Mouse (Mus musculus) limb, embryonic 14.5 days (tissue): ENCODE measurements around the gene Diras2. TPM values are rescaled to one million over a fixed set of nuclear protein-coding genes. Genes with fewer than 3 reads are reported as not detected.
"Not testable (repeated sequence)": the region's sequence is repeated elsewhere in the genome, so short reads cannot be mapped to it uniquely, and the experiment has no call there.

Source experiments
- ATAC-seq: fragments of 200-750 bp; cut with Nextera tagmentation; 2 replicates; pipeline ENCODE4 v1.8.0; 2017; ENCODE audit warnings: low read depth, moderate number of reproducible peaks, moderate TSS enrichment; ENCODE audit not compliant: low FRiP score
- DNase-seq: peaks from one replicate; pipeline ENCODE4 v3.0.0-alpha.2; 2015; ENCODE audit warnings: low spot score
- H3K27ac ChIP-seq: fragments of 300-500 bp; sonication (generic); replicated peaks from 2 replicates; pipeline ENCODE4 v1.5.1; 2014; ENCODE audit warnings: low read depth, mild to moderate bottlenecking, low read length, moderate library complexity, mixed read lengths
- H3K27me3 ChIP-seq: fragments of 300-500 bp; sonication (generic); 2 replicates; pipeline ENCODE4 v1.6.1; 2014; ENCODE audit warnings: low read length, mixed read lengths; ENCODE audit not compliant: control insufficient read depth, insufficient read depth
- H3K36me3 ChIP-seq: fragments of 300-500 bp; sonication (generic); 2 replicates; pipeline ENCODE4 v1.6.1; 2014; ENCODE audit warnings: mild to moderate bottlenecking, low read length, moderate library complexity, mixed read lengths; ENCODE audit not compliant: control insufficient read depth, insufficient read depth
- H3K4me1 ChIP-seq: fragments of 300-500 bp; sonication (generic); 2 replicates; pipeline ENCODE4 v1.6.1; 2014; ENCODE audit warnings: antibody characterized with exemption, low read length, mixed read lengths; ENCODE audit not compliant: control insufficient read depth, insufficient read depth
- H3K4me2 ChIP-seq: fragments of 300-500 bp; sonication (generic); replicated peaks from 2 replicates; pipeline ENCODE4 v1.6.1; 2014; ENCODE audit warnings: low read depth, mild to moderate bottlenecking, low read length, moderate library complexity; ENCODE audit not compliant: severe bottlenecking
- H3K4me3 ChIP-seq: fragments of 300-500 bp; sonication (generic); replicated peaks from 2 replicates; pipeline ENCODE4 v1.5.1; 2014; ENCODE audit warnings: low read length
- H3K9ac ChIP-seq: fragments of 300-500 bp; sonication (generic); 2 replicates; pipeline ENCODE4 v1.6.1; 2014; ENCODE audit warnings: mild to moderate bottlenecking, low read depth, low read length, moderate library complexity; ENCODE audit not compliant: severe bottlenecking
- H3K9me3 ChIP-seq: fragments of 300-500 bp; sonication (generic); 2 replicates; pipeline ENCODE4 v1.6.1; 2016; ENCODE audit warnings: low read length; ENCODE audit not compliant: control insufficient read depth
- POLR2A ChIP-seq: fragments of 200-500 bp; IDR thresholded peaks from 2 replicates; pipeline ENCODE4 v1.8.0; 2012; ENCODE audit warnings: inconsistent platforms, mild to moderate bottlenecking, moderate library complexity, borderline replicate concordance; ENCODE audit not compliant: insufficient read depth, insufficient read length; ENCODE audit errors: extremely low read depth
- WGBS: fragments of 180-500 bp; shearing (Covaris S2); extraction: QIAGEN DNeasy Blood & Tissue Kit; methylation state at CpG from one replicate; pipeline ENCODE4 v1.1.7; 2014; 5-methylcytosine and 5-hydroxymethylcytosine counted together
- polyA plus RNA-seq, 2 experiments: library from polyadenylated mRNA; depleted of rRNA in 1 of 2; stranded (reverse) in 1 of 2; unstranded in 1 of 2; fragments of >200 nt; fragmentation: Nextera tagmentation in 1 of 2; extraction: Ambion mirVana in 1 of 2; gene quantifications; 2 replicates each; pipeline versions ENCODE4 v1.2.1 to v1.2.3; 2012 to 2014

The Diras2 gene
- polyA plus RNA-seq, 2 experiments: 0.15 to 0.70 TPM

GRCm38 (mm10) chr13:52516051-52516450, 15.0 kb downstream of the Diras2 start:
- H3K4me1 ChIP-seq: no peaks in the 10 kb centered on the region
- H3K27me3 ChIP-seq: no peaks in the 10 kb centered on the region
- ATAC-seq: no peak
- WGBS: 85% methylated on average over 3 of the region's 3 CpGs
- TF ChIP-seq POLR2A: no peak
- H3K4me2 ChIP-seq: no peak overlapping the region
- H3K9ac ChIP-seq: no peak overlapping the region
- no peak for DNase-seq
- no peaks in the 10 kb centered on the region for H3K36me3 ChIP-seq
- H3K4me3 ChIP-seq: no peak overlapping the region
- H3K27ac ChIP-seq: no peak overlapping the region
- H3K9me3 ChIP-seq: no peaks in the 10 kb centered on the region

DNA sequence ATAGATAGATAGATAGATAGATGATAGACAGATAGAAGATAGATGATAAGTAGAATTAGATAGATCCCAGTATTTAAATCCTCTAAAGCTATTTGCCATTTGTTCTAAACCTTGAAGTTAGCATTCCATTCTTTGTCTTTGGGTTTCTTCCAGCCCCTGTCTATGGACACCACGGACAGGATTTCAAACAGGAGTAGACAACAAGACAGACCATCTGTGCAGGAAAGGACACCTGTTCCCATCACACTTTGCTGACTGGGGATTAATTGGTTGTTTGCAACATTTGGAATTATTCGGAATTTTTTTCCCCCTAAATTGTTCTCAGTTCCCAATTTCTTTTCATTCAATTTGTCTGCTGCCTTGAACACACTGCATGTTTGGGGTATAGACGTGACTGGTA, 17.5 kb downstream of the Diras2 start:
- no peak for ATAC-seq

GRCm38 (mm10) chr13:52512356-52512755, 18.7 kb downstream of the Diras2 start:
- no peak overlapping the region for H3K4me3 ChIP-seq
- WGBS: 60% methylated on average over 5 of the region's 5 CpGs
- no peak for ATAC-seq
- H3K9ac ChIP-seq: no peak overlapping the region
- no peak for TF ChIP-seq POLR2A
- no peaks in the 10 kb centered on the region for H3K36me3 ChIP-seq
- H3K9me3 ChIP-seq: no peaks in the 10 kb centered on the region
- no peaks in the 10 kb centered on the region for H3K27me3 ChIP-seq
- H3K27ac ChIP-seq: no peak overlapping the region
- no peak for DNase-seq
- no peak overlapping the region for H3K4me2 ChIP-seq
- no peaks in the 10 kb centered on the region for H3K4me1 ChIP-seq

More for the DNA sequence above, 17.5 kb downstream of the Diras2 start:
- no peak for TF ChIP-seq POLR2A
- H3K9me3 ChIP-seq: no peaks in the 10 kb centered on the region
- H3K27me3 ChIP-seq: no peaks in the 10 kb centered on the region
- no peak overlapping the region for H3K27ac ChIP-seq
- H3K4me2 ChIP-seq: no peak overlapping the region
- no peak overlapping the region for H3K9ac ChIP-seq
- H3K36me3 ChIP-seq: no peaks in the 10 kb centered on the region
- DNase-seq: no peak
- WGBS: 84% methylated on average over 3 of the region's 3 CpGs
- no peaks in the 10 kb centered on the region for H3K4me1 ChIP-seq
- H3K4me3 ChIP-seq: no peak overlapping the region

DNA sequence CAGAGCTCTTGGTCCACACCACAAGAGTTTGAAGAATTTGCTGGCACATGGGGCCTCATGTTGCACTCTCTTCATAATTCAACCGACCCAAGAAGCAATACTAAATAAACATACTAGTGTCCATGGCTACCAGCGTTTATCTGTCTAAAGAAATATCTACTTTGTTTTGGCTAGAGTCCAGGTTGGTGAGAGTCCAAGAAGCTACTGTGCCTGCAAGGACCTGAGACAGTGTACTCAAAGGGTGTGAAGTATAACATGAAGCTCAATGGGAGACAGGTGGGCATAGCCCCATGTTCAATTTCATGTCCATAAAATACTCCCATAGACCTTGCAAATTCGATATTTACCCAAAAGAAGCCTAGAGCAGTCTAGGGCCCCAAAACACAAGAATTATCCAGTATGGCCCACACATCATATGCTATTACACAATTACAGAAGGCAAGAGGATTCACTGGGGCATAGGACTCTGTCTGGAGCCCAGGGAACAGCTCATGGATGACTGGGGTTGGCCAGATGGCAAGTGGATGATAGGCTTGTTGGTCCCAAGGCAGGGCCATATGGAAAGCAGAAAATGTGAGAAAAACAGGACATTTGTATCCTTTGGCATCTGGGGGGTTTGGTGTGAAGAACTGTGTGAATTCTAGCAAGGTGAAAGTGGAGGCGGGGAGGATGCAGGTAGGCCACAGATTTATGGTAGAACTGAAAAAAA, 20.8 kb downstream of the Diras2 start:
- TF ChIP-seq POLR2A: no peak

DNA sequence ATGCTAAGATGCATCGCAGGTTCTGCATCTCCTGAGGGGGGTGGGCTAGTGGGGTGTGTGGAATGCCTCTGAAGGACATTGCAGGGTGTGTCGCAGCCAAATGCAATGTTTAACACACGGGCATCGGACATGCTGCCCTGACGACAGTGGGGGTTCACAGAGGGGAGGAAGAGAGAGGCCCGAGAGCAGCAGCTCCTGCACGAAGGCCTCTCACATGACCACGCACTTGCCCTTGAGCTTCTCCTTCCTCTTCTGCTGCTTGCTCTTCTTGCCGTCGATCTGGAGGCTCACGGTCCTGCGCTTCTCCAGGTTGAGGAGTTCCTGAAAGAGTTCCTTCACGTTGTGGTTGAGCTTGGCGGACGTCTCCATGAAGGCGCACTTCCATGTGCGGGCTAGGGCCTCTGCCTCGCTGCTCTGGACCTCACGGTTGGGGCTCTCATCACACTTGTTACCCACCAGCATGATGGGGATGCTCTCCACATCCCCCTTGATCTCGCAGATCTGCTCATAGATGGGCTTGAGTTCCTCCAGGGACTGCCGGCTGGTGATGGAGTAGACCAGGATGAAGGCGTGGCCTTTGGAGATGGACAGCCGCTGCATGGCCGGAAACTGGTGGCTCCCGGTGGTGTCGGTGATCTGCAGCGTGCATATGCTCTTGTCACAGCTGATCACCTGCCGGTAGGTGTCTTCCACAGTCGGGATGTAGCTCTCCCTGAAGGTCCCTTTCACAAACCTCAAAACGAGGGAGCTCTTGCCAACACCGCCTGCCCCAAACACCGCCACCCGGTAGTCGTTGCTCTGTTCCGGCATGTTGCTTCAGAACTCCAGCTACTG, 23.4 kb downstream of the Diras2 start:
- Histone ChIP-seq H3K36me3 (no peaks in the 10 kb centered on the region), H3K9me3 (no peaks in the 10 kb centered on the region), H3K27me3 (no peaks in the 10 kb centered on the region), H3K4me2 (no peak overlapping the region), H3K27ac (no peak overlapping the region), H3K4me1 (no peaks in the 10 kb centered on the region), H3K9ac (no peak overlapping the region), H3K4me3 (no peak overlapping the region)
- DNase-seq (no peak), ATAC-seq (no peak)
- no peak for TF ChIP-seq POLR2A
- 91% methylated on average over 35 of the region's 35 CpGs for WGBS

More for the DNA sequence above, 20.8 kb downstream of the Diras2 start:
- Histone ChIP-seq H3K4me2 (no peak overlapping the region), H3K4me1 (no peaks in the 10 kb centered on the region), H3K9ac (no peak overlapping the region), H3K9me3 (no peaks in the 10 kb centered on the region), H3K27me3 (no peaks in the 10 kb centered on the region), H3K36me3 (no peaks in the 10 kb centered on the region), H3K27ac (no peak overlapping the region), H3K4me3 (no peak overlapping the region)
- ATAC-seq: no peak
- DNase-seq: no peak
- 90% methylated on average over 4 of the region's 4 CpGs for WGBS

- not testable (repeated sequence) for H3K4me2 ChIP-seq, DNase-seq, H3K36me3 ChIP-seq, ATAC-seq, H3K9ac ChIP-seq, H3K4me1 ChIP-seq, H3K9me3 ChIP-seq, H3K4me3 ChIP-seq, H3K27ac ChIP-seq, H3K27me3 ChIP-seq
- WGBS: 71% methylated on average over 3 of the region's 3 CpGs
Measured at GRCm38 (mm10) chr13:52506822-52507221, 24.3 kb downstream of the Diras2 start.

DNA sequence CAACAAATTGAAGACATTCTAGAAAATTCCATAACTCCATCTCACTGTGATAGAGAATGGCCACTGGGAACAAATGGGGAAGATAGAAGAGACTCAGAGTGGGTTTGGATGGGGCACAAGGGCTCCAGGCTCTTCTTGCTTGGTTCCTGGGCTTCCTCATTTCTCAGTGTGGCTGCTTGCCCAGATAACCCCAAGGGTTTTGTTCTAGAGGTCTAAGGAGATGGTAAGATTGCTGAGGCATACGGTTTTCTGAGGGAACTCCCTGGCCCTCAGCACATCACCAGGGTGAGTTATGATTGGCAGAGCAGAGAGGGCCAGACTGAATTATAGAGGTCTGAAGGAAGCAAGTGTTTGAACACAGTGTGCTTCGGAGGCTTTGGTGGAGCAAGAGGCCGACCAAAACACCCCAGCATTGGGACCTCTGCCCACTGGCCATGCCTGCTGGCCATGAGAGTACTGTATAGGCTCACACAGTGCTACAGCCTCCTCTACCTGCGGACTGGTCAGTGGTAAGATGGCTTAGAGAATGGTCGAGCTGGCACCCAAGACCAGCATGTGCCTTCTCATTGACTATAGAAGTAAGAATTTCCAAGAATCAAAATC, 25.3 kb downstream of the Diras2 start:
- H3K4me2 ChIP-seq, H3K4me1 ChIP-seq, ATAC-seq, H3K27ac ChIP-seq, H3K27me3 ChIP-seq, H3K4me3 ChIP-seq, H3K9ac ChIP-seq, DNase-seq, H3K36me3 ChIP-seq, H3K9me3 ChIP-seq: not testable (repeated sequence)
- WGBS: 88% methylated on average over 5 of the region's 5 CpGs
